Mouse (Mus musculus): ENCODE measurements at regions not wholly inside any gene's neighbourhood (a gene's known extent, or its start where the extent isn't known, plus 50 kb on each side); places are given as distances from the start of the nearest gene placed in this dataset.

DNA sequence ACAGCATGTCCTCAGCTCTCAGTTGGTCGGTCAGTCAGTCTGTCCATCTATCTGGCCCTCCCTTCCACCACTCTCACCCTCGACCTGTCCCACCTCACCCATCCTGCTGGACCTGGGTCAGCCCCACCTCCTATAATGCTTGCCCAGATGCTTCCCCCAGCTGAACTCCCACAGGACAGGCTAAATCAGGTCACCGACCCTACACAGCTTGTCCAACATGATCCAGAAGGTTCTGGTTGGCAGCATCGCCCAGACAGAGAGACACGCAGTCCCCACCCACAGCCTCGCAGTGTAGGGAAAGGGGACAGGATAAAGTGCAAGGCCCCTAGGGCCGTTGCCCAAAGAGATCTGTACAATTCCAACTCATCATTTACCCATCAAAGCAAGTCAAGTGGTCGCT lies 97.1 kb upstream of the Slc45a1 start:
- Histone ChIP-seq H3K36me3 (ENCODE audit: control insufficient read depth, insufficient read depth) (no peaks in the 10 kb centered on the region), H3K4me3 (no peak overlapping the region), H3K27me3 (ENCODE audit: control insufficient read depth, insufficient read depth, insufficient read length) (no peaks in the 10 kb centered on the region), H3ac (ENCODE audit: control insufficient read depth, insufficient read length) (no peak overlapping the region), H3K79me2 (ENCODE audit: control insufficient read depth, insufficient read depth) (no peaks in the 10 kb centered on the region), H3K4me2 (ENCODE audit: low read depth) (no peak overlapping the region)
- TF ChIP-seq REST (IDR thresholded peaks at IDR 0.05; ENCODE audit: insufficient read depth, insufficient read length) (no peak), TCF12 (IDR thresholded peaks at IDR 0.05; ENCODE audit: insufficient read depth, poor library complexity, severe bottlenecking) (no peak), POLR2A (IDR thresholded peaks at IDR 0.05; ENCODE audit: insufficient read length, low read depth) (no peak)

DNA sequence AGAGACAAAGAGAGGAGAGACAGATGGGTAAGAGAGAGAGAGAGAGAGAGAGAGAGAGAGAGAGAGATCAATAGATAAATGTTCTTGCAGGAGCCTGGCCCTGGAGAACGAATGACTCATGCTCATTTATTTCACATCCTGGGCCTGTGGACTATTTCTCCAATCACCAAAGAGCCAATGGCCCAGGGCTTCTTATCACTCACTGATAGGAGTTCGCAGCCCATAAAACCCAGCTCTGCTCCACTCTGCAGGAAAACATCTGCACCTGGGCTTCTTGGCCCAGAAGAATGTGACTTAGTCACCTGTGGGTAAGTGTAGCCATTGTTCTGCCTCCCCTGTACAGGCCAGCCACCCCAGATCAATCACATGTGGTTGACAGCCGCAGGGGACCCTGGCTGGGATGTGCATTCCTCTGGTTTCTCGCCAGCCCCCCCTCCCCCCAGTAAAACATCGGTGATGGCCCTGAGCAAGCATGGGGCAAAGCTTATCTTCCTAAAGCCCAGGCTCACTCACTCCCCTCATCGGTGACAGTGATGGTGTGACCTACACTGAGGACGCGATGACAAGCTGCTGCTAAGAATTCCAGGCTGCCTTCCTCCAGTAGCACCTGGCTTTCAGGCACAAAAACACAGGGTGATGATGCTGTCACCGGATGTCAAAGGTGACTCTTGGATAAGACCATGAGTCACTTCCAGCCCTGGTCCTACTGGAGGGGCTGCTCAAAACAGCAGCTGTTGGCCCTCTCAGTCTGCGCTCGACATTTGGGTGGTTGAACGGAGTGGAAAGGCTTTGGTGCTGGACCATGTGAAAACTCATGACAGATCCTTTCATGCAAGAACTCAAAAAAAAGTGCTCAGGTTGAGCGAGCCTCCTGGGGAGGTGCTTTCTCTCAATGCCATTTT lies 96.4 kb upstream of the Slc45a1 start:
- Histone ChIP-seq H3K36me3 (ENCODE audit: control insufficient read depth, insufficient read depth) (no peaks in the 10 kb centered on the region), H3K4me2 (ENCODE audit: low read depth) (peak overlapping the region; percentile 5), H3K79me2 (ENCODE audit: control insufficient read depth, insufficient read depth) (no peaks in the 10 kb centered on the region), H3K27me3 (ENCODE audit: control insufficient read depth, insufficient read depth, insufficient read length) (no peaks in the 10 kb centered on the region), H3K4me3 (no peak overlapping the region), H3ac (ENCODE audit: control insufficient read depth, insufficient read length) (no peak overlapping the region)
- TF ChIP-seq TCF3 (IDR thresholded peaks at IDR 0.05; ENCODE audit: insufficient read length, low read depth): no peak
- TF ChIP-seq E2F4 (IDR thresholded peaks at IDR 0.05; ENCODE audit: insufficient read depth): no peak
- TF ChIP-seq POLR2A (IDR thresholded peaks at IDR 0.05; ENCODE audit: insufficient read length, low read depth): no peak
- peak in 1 of 3 experiments; percentile 38 for TF ChIP-seq MYOG (IDR thresholded peaks at IDR 0.05; ENCODE audit: control insufficient read depth in 1 of 3, insufficient read depth in 1 of 3, insufficient read length in 2 of 3, low read depth in 2 of 3)
- peak in 2 of 3 experiments; percentile 50 to 68 for TF ChIP-seq MYOD1 (IDR thresholded peaks at IDR 0.05; ENCODE audit: control insufficient read depth in 1 of 3, insufficient read length in 2 of 3, low read depth in 2 of 3)
- TF ChIP-seq CEBPB (IDR thresholded peaks at IDR 0.05; ENCODE audit: insufficient read depth, poor library complexity, severe bottlenecking): no peak

DNA sequence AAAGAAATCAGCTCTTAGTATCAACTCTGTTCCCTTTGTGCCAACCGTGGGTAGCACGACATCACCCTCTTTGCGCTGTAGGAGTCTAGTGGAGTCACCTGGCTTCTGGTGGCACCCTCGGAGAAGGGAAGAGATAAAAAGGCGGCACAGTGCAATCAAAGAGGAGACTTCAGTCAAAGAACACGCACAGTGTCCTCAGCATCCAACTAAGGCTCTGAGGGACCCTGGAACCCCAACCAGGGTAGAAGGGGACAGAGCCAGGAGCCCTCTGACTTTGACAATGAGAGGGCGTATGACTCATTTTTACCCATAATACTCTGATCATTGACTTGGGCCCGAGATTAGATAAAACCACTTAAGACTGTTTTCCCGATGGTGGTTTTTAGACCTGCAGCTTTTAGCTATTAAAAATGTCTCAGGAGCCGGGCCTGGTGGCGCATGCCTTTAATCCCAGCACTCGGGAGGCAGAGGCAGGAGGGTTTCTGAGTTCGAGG lies 94.5 kb upstream of the Slc45a1 start:
- Histone ChIP-seq H3K4me3 (no peak overlapping the region), H3K79me2 (ENCODE audit: control insufficient read depth, insufficient read depth) (no peaks in the 10 kb centered on the region), H3K27me3 (ENCODE audit: control insufficient read depth, insufficient read depth, insufficient read length) (no peaks in the 10 kb centered on the region), H3K36me3 (ENCODE audit: control insufficient read depth, insufficient read depth) (no peaks in the 10 kb centered on the region), H3K4me2 (ENCODE audit: low read depth) (peak overlapping the region; percentile 28), H3ac (ENCODE audit: control insufficient read depth, insufficient read length) (no peak overlapping the region)
- no peak for TF ChIP-seq USF1 (IDR thresholded peaks at IDR 0.05; ENCODE audit: low read depth)
- no peak for TF ChIP-seq MAX (IDR thresholded peaks at IDR 0.05; ENCODE audit: low read depth)
- no peak for TF ChIP-seq E2F4 (IDR thresholded peaks at IDR 0.05; ENCODE audit: insufficient read depth)
- TF ChIP-seq POLR2A (IDR thresholded peaks at IDR 0.05; ENCODE audit: insufficient read length, low read depth): no peak
- no peak for TF ChIP-seq TCF3 (IDR thresholded peaks at IDR 0.05; ENCODE audit: insufficient read length, low read depth)
- TF ChIP-seq CEBPB (IDR thresholded peaks at IDR 0.05; ENCODE audit: insufficient read depth, poor library complexity, severe bottlenecking): no peak
- no peak for TF ChIP-seq POLR2AphosphoS2 (IDR thresholded peaks at IDR 0.05; ENCODE audit: insufficient read length, low read depth)
- TF ChIP-seq SRF (IDR thresholded peaks at IDR 0.05; ENCODE audit: control insufficient read depth, insufficient read length, low read depth): no peak
- TF ChIP-seq MYOD1 (IDR thresholded peaks at IDR 0.05; ENCODE audit: control insufficient read depth in 1 of 3, insufficient read length in 2 of 3, low read depth in 2 of 3): no peak
- TF ChIP-seq TCF12 (IDR thresholded peaks at IDR 0.05; ENCODE audit: insufficient read depth, poor library complexity, severe bottlenecking): no peak
- TF ChIP-seq REST (IDR thresholded peaks at IDR 0.05; ENCODE audit: insufficient read depth, insufficient read length): no peak
- no peak for TF ChIP-seq MYOG (IDR thresholded peaks at IDR 0.05; ENCODE audit: control insufficient read depth in 1 of 3, insufficient read depth in 1 of 3, insufficient read length in 2 of 3, low read depth in 2 of 3)

DNA sequence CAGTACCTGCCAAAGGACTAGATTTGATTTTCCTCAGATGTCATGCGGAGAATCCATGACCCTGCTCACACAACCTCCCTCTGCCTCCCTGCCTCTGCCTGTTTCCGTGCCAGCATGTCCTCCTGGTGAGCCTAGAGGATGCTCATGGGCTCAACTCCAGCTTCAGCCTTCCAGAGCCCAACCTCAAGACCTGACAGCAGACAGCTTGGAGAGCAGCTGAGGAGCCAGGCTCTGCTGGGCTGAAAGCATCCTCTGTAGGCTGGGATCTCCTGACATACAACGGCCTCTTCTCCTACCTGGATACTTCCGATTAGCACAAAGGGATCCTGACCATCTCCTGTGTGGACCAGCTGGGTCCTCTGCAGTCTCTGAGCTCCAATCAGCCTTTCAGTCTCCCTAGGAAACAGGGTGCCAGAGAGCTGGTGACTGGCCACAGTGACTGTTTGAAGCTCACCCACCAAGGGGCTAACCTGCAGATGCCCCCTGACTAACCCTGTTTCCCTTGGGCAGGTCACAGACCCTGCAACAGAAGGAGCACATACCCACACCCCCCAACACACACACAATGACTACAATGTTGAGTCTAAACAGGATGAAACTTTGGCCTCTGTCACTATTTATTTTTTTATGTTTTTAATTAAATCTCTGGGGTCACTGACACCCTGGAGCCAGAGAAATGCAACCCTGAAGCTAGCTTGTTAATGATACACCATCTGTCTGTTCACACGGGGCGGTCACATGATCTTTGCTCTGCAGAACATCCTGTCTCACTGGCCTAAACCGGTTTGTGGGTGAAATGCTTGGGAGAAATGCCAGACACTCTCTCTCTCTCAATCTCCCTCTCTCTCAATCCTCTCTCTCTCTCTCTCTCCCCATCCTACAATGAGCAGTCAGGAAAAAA lies 93.8 kb upstream of the Slc45a1 start:
- H3K36me3 ChIP-seq (ENCODE audit: control insufficient read depth, insufficient read depth): no peaks in the 10 kb centered on the region
- no peak overlapping the region for H3ac ChIP-seq (ENCODE audit: control insufficient read depth, insufficient read length)
- no peak for TF ChIP-seq REST (IDR thresholded peaks at IDR 0.05; ENCODE audit: insufficient read depth, insufficient read length)
- peak; percentile 90 for TF ChIP-seq USF1 (IDR thresholded peaks at IDR 0.05; ENCODE audit: low read depth)
- no peaks in the 10 kb centered on the region for H3K27me3 ChIP-seq (ENCODE audit: control insufficient read depth, insufficient read depth, insufficient read length)
- peak overlapping the region; percentile 48 for H3K4me2 ChIP-seq (ENCODE audit: low read depth)
- H3K79me2 ChIP-seq (ENCODE audit: control insufficient read depth, insufficient read depth): no peaks in the 10 kb centered on the region
- H3K4me3 ChIP-seq: no peak overlapping the region

DNA sequence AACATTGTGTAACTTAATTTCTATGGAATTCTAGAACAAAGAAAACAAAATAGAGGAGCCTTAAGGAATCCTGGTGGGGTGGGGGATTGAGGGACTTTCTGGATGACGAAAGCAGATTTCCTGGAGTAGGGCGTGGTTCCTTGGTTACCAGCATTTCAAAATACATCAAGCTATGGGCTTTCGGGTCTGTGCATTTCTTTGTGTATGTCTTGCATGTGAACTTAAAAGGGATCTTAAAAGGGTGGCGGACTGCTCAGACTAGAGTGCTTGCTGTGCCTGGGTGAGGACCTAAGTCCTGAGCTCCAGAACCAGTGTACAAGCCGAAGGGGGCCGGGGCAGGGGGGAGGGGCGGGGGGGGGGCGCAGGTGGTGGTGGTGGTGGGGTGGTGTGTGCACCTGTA lies 91.5 kb upstream of the Slc45a1 start:
- Histone ChIP-seq H3ac (ENCODE audit: control insufficient read depth, insufficient read length) (no peak overlapping the region), H3K36me3 (ENCODE audit: control insufficient read depth, insufficient read depth) (no peaks in the 10 kb centered on the region), H3K4me3 (no peak overlapping the region), H3K27me3 (ENCODE audit: control insufficient read depth, insufficient read depth, insufficient read length) (no peaks in the 10 kb centered on the region), H3K4me2 (ENCODE audit: low read depth) (no peak overlapping the region), H3K79me2 (ENCODE audit: control insufficient read depth, insufficient read depth) (no peaks in the 10 kb centered on the region)
- no peak for TF ChIP-seq USF1 (IDR thresholded peaks at IDR 0.05; ENCODE audit: low read depth)
- no peak for TF ChIP-seq MYOD1 (IDR thresholded peaks at IDR 0.05; ENCODE audit: control insufficient read depth in 1 of 3, insufficient read length in 2 of 3, low read depth in 2 of 3)
- no peak for TF ChIP-seq MYOG (IDR thresholded peaks at IDR 0.05; ENCODE audit: control insufficient read depth in 1 of 3, insufficient read depth in 1 of 3, insufficient read length in 2 of 3, low read depth in 2 of 3)
- TF ChIP-seq MAX (IDR thresholded peaks at IDR 0.05; ENCODE audit: low read depth): no peak
- TF ChIP-seq REST (IDR thresholded peaks at IDR 0.05; ENCODE audit: insufficient read depth, insufficient read length): no peak
- no peak for TF ChIP-seq TCF12 (IDR thresholded peaks at IDR 0.05; ENCODE audit: insufficient read depth, poor library complexity, severe bottlenecking)
- no peak for TF ChIP-seq CEBPB (IDR thresholded peaks at IDR 0.05; ENCODE audit: insufficient read depth, poor library complexity, severe bottlenecking)
- no peak for TF ChIP-seq POLR2A (IDR thresholded peaks at IDR 0.05; ENCODE audit: insufficient read length, low read depth)

Measured in myocyte (in vitro differentiated cells).